Mouse (Mus musculus): ENCODE results near the gene Qsox1.
A peak's percentile ranks its signal among the peaks of the same experiment; 100 is the strongest.

DNA sequence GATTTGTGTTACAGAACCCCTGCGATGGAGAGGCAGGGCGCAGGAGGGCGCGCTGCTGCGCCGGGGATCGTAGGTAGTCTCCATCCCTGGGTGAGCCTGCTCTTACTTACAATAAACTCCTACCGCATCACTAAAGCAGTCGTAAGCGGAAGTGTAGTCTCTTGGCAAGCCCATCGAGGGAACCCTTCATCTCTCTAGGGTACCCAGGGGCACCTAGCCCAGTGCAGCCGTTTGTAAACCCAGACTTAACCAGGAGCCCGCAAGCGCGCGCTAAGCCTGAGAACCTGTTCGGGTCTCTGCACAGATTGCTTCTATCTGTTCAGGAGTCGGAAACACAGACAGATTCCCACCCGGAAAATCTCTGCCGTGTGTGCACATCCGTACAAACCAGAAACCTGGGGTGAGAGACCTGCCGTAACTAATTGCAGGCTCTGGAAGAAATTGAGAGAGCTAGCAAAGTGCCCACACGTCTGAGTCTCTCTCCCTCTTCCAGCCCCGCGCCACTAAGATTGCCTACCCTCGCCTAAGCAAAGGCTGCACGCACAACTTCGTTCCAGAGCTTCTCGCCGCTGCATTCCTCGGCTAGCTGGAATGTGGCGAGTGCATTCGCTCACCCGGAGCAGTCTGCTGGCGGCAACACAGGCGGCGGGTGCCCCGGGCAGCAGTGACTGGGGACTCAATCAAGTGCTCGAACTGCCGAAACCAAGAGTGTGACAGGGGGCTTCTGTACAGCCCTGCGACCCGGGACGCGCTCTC is 71.9 kb downstream of the Qsox1 start:
- TF ChIP-seq CTCF (conservative IDR thresholded peaks at IDR 0.05; ENCODE audit: low read length) (no peak), POU5F1 (IDR thresholded peaks at IDR 0.05; ENCODE audit: borderline replicate concordance, low read length) (0 out of 2 replicates have a peak, but pooled peaks have one; percentile 5)
